Mouse (Mus musculus) cerebral cortex, adult 2 months (tissue): ENCODE results near the gene Acap1.

Source experiments
- WGBS: fragments of 180-500 bp; shearing (Covaris S2); methylation state at CpG from one replicate; pipeline ENCODE4 v1.1.7; 2018; 5-methylcytosine and 5-hydroxymethylcytosine counted together

Gene Acap1

DNA sequence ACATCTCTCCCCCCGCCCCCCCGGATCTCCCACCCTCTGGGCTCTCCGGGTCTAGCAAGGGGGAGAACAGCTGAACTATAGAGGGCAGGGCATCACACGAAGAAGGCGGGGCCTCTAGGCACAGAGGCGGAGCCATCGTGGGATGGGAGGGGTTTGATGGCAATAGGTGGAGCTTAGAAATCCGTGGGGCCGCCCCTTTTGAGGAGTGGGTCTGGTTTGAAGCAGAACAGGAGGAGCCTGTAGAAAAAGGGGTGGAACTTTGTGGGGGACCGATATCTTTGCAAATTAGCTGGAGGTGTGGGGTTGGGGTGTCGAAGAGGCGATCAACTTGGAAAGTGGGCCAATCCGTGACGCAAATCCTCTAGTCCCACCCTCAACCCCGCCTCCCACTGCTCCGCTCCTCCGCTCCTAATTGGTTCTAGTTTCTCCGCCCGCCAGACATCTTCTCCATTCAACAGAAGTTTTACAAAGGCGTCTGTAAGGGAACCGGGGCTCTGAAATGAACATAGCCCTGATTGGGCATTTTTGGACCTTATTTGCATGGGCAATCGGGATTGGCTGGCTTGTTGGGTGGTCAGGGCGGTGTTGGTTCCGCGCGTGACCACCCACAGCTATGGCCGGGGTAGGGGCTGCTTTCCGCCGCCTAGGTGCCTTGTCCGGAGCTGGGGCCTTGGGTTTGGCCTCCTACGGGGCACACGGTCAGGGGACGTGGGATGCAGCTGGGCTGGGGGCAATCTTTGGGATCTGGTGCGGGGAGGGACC, 57.2 kb downstream of the Acap1 start, which contains the start of gene Tmem256:
Gene Tmem256 (plus strand): TSS at position 563 of the 762 bp plus-strand sequence.
- WGBS: under 1% methylated on average over 34 of the region's 34 CpGs

DNA sequence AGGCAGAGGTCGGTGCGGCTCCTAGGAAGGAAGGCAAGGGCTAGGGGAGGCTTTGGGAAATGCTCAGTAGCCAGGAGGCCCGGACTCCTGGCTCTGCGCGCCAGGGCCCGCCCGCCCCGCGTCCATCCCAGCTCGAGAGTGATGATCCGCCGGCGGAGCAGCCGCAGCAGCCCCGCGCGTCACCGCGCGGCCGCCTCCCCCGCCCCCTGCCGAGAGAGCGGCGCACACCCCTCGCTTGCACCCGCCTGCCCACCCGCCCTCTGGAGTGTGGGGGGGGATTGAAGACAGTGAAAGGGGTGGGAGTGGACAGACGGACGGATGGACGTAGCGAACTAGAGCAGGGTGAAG, 57.8 kb downstream of the Acap1 start, which contains the start of gene Nlgn2:
Gene Nlgn2 (minus strand): TSS at position 181 of the 348 bp plus-strand sequence.
- under 1% methylated on average over 32 of the region's 32 CpGs for WGBS

DNA sequence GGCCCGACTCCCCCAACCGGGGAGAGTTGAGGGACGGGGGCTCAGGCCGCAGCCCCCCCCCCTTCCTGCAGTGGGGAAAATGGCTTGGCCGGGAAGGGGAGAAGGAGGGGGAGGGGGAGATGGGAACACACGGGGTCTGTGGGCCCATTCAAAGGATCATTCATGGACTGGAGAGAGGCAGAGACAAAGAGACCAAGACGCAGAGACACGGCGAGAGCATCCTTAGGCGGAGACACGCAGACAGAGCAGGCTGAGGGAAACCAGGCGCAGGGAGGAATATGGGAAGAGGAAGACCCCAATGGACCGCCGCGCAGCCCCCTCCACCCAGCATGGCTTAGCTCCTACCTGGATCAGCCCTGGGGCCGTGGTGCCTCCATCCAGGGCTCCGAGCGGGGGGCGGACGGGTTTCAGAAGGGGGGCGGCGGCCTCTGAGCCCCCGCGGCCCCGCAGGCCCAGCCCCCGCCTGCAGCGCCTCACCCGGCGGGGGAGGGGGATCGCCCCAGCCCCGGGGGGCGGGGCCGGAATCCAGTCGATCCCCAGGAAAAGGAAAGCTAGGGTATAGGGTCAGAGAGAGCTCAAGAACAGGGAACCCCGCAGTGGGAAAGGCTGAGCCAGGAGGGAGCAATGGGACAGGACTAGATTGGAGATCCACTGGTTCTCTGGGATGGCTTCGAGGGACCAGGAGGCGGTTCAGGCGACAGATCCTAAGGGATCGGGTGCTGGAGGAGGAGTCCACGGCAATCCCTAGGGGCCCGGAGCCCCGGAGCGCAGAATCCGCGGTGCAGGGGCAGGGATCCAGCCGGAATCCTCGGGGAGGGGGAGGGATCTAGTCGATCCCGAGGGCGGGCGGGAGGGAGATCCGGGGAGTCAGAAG, 58.4 kb downstream of the Acap1 start:
- WGBS: 1% methylated on average over 52 of the region's 52 CpGs

DNA sequence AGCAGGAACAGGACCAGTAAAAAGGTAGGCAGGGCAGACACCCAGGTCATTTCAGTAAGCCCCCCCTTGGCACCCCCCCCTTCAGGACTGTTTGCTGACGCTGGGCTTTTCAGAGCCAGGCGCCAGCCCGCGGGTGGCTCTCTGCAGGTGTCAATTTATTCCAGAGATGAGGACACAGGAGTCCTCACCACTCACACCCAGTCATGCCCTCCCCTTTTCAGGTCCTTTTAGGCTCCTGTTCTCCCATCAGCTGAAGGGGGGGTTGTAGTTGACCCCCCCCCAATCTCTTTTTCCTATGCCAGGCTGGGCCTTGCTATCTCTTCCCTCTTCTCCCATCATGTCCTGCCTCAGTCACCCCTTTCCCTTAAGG, 59.4 kb downstream of the Acap1 start:
- 13% methylated on average over 4 of the region's 4 CpGs for WGBS

DNA sequence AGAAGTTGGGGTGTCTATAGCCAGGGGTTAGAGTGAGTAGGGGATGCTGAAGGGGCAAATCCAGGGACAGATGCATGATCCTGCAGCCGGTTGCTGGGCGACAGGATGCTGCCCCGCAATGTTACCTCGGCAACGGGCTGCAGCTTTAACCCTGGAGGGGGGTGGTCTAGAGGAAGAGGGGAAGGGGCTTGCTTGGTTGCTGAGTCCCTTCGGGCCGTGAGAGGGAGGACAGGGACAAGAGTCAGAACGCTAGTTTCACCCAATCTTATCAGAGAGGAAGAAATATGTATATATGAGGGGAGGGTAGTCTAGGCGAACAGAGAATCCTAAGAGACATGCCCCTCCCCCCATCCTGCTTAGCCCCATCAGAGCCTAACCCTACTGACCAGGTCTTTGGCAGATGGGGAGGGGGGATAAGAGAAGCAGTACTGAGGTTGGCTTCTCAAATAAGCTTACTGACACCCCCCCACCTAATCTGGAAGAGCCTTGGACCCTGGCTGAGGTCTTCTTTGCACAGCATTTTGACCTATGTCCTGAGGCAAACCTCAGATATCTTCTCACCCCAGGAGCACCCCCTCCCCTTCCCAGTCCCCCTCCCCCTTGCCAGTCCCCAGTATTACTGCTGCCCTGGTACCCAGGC, 59.9 kb downstream of the Acap1 start:
- 19% methylated on average over 9 of the region's 9 CpGs for WGBS

DNA sequence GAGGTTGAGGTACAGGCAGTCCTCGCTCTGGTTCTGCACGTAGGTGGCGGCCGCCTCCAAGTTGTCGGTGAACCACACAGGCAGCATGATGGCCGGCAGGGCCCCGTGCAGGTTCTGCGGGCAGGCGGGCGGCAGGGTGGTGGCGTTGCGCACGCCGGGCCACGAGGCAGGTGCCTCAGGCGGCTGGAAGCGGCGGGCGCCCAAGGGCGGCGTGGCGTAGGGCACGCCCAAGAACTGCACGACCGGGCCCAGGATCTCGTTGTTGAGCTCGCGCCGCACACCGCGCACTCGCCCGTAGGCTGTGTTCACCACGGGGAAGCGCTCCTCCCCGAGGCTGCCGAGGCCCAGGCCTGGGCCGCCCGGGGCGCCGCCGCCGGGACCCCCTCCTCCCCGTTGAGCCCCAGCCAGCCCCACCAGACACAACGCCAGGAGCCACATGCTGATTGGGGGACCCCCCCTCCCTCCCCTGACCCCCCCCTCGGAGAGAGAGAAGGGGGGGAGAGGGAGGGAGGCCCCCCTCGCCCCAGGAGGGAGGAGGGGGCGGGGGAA, 61.3 kb downstream of the Acap1 start:
- 10% methylated on average over 45 of the region's 48 CpGs for WGBS

DNA sequence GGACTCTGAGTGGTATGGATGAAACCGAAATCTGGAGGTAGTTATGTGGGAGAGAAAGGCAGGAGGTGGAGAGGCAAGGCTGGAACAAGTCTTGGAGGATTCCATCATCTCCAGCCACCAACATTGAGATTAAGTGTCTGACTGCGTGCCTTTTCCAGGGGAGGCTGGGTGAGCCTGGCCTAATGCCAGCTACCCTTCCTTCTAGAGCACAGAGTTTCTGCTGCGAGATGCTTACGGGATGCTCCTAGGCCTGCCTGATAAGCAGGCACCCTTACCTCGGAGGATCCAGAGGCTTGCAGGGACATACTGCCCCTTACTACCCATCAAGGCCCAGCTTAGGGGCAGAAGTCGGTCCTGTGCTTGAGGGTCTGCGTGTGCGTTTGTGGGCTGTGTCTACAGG, 61.8 kb downstream of the Acap1 start:
- WGBS: 37% methylated on average over 8 of the region's 8 CpGs
